Mouse (Mus musculus) stomach, embryonic 16.5 days (tissue): Measurements from ENCODE around the gene Ppm1h. TPM values are rescaled to one million over a fixed set of nuclear protein-coding genes. Genes with fewer than 3 reads are reported as not detected.

Experiments used
- ATAC-seq: fragments of 200-750 bp; cut with Nextera tagmentation; 2 replicates; pipeline ENCODE4 v1.8.0; 2017; ENCODE audit warnings: moderate number of reproducible peaks, moderate TSS enrichment; ENCODE audit not compliant: insufficient read depth, low FRiP score
- H3K27ac ChIP-seq: fragments of 300-500 bp; sonication (generic); 2 replicates; pipeline ENCODE4 v1.5.1; 2014; ENCODE audit warnings: low read length
- H3K27me3 ChIP-seq: fragments of 300-500 bp; sonication (generic); 2 replicates; pipeline ENCODE4 v1.6.1; 2014; ENCODE audit warnings: low read length, control low read depth, mixed read lengths; ENCODE audit not compliant: control insufficient read depth, insufficient read depth
- H3K36me3 ChIP-seq: fragments of 300-500 bp; sonication (generic); 2 replicates; pipeline ENCODE4 v1.6.1; 2014; ENCODE audit warnings: low read length; ENCODE audit not compliant: control insufficient read depth, insufficient read depth
- H3K4me1 ChIP-seq: fragments of 300-500 bp; sonication (generic); 2 replicates; pipeline ENCODE4 v1.6.1; 2014; ENCODE audit warnings: low read length, control low read depth, mixed read lengths; ENCODE audit not compliant: control insufficient read depth, insufficient read depth
- H3K4me2 ChIP-seq: fragments of 300-500 bp; sonication (generic); 2 replicates; pipeline ENCODE4 v1.6.1; 2014; ENCODE audit warnings: low read depth, low read length, mixed read lengths
- H3K4me3 ChIP-seq: fragments of 300-500 bp; sonication (generic); replicated peaks from 2 replicates; pipeline ENCODE4 v1.5.1; 2014; ENCODE audit warnings: mild to moderate bottlenecking, low read length
- H3K9ac ChIP-seq: fragments of 300-500 bp; sonication (generic); 2 replicates; pipeline ENCODE4 v1.6.1; 2014; ENCODE audit warnings: low read length
- H3K9me3 ChIP-seq: fragments of 300-500 bp; sonication (generic); replicated peaks from 2 replicates; pipeline ENCODE4 v1.6.1; 2016; ENCODE audit warnings: low read length, control low read depth; ENCODE audit not compliant: control insufficient read depth
- WGBS: fragments of 180-500 bp; shearing (Covaris S2); extraction: QIAGEN DNeasy Blood & Tissue Kit; methylation state at CpG from one replicate; pipeline ENCODE4 v1.1.7; 2014; 5-methylcytosine and 5-hydroxymethylcytosine counted together
- polyA plus RNA-seq: library from polyadenylated mRNA; unstranded; fragments of >200 nt; fragmentation: Nextera tagmentation; extraction: Ambion mirVana; gene quantifications from 2 replicates; pipeline ENCODE4 v1.2.1, GENCODE M21; 2015

Ppm1h gene
- polyA plus RNA-seq, 1 experiment from 2014 or later = 10.3 TPM

DNA sequence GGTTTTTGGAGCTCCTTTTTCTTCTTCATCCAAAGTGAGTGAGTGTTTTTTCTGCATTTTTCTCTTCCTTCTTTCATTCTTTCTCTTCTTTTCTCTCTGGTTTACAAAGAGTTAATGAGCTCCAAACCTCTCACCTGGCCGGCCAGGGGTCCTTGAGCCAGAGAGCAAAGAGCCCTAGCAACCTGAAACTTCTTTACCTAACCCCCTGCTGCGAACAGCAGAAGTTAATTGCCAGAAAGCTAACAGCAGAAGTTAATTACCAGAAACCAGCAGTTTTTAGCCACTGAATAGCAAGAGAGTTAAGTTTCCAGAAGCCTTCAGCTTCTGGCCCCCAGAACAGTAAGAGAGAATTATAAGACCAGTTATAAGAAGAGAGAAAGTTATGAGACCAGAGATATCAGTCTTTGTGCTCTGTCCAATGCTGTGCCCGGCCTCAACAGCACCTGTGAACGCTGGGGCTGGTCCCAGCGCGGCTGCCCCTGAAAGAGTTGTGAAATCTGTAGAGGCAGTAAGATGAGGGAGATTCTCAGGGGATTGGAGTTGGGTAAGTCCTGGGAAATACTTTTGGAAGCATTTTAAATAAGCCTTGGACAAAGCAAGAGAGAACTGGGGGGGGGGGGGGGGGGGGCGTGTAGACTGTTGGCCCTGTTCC, 78.4 kb downstream of the Ppm1h start:
- Histone ChIP-seq H3K9ac (no peak overlapping the region), H3K27me3 (no peaks in the 10 kb centered on the region), H3K4me3 (no peak overlapping the region), H3K4me1 (peaks cover 4% of the 10 kb centered on the region; the same call in 1 of the 2 replicates), H3K36me3 (no peaks in the 10 kb centered on the region), H3K9me3 (no peaks in the 10 kb centered on the region), H3K4me2 (no peak overlapping the region), H3K27ac (no peak overlapping the region)
- ATAC-seq = no peak
- 32% methylated on average over 7 of the region's 7 CpGs for WGBS

DNA sequence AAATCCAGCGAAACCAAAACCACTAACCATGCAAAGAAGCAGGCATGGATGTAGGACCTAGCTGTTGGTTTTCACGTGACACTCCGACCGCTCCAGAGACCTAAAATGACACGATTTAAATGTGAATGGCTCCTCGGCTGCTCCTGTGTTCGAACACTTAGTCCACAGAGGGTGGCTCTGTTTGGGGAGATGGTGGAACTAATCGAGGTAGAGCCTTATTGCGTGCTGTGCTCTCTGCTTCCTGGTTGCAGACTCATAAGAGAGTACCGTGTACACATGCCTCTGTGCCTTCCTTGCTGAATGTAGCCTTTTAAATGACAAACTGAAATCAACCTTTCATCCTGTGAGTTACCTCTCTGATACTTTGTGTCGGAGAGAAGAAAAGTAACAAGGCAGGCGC, 79.2 kb downstream of the Ppm1h start:
- Histone ChIP-seq H3K4me1 (peaks cover 4% of the 10 kb centered on the region; the same call in 1 of the 2 replicates), H3K4me2 (no peak overlapping the region), H3K27me3 (no peaks in the 10 kb centered on the region), H3K4me3 (no peak overlapping the region), H3K27ac (0 out of 2 replicates have a peak overlapping the region, but pooled peaks have one; percentile 6), H3K9me3 (no peaks in the 10 kb centered on the region), H3K36me3 (no peaks in the 10 kb centered on the region), H3K9ac (no peak overlapping the region)
- ATAC-seq = no peak
- 80% methylated on average over 12 of the region's 12 CpGs for WGBS

DNA sequence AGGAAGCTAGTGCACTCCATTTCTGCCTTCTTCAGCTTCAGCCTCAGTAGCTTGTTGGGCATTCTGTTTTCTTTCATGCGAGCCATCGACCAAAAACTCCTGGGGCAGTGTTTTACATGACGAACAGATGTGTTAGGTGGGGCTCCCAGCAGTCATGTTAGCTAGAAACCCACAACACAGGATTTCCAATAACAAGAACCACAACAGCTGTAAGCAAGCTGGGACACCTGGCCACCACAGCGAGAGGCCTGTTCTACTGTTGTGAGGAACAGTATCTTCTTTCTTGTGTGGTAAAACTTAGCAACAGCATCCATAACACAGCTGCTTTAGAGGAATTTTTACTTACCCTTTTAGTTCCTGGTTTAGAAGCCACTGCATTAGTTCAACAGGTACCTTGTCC, 79.8 kb downstream of the Ppm1h start:
- Histone ChIP-seq H3K27me3 (no peaks in the 10 kb centered on the region), H3K4me3 (no peak overlapping the region), H3K4me1 (peaks cover 4% of the 10 kb centered on the region; the same call in 1 of the 2 replicates), H3K4me2 (no peak overlapping the region), H3K36me3 (no peaks in the 10 kb centered on the region), H3K9ac (no peak overlapping the region), H3K9me3 (no peaks in the 10 kb centered on the region), H3K27ac (no peak overlapping the region)
- WGBS = 66% methylated on average over 4 of the region's 4 CpGs
- ATAC-seq = no peak

DNA sequence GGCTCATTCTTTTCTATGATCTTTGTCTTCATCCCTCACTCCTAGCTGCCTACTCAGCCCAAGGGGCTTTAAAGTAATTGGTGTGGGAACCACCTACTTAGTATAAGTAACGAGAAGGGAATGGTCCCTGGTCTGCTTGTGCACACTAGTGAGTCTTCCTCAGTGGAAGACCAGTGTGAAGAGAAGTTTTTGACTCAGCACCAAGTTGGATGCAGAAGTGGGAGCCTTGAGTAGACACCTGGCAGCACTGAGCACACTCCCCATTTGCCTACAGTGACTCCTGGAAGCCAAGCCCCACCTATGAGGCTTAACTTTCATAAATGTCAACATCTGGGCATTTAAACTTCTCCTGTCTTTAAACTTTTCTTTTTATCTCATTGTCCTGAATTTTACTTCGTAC, 81.2 kb downstream of the Ppm1h start:
- no peak for ATAC-seq
- 0 out of 2 replicates have a peak, but pooled peaks cover 4% of the 10 kb centered on the region for H3K4me1 ChIP-seq

DNA sequence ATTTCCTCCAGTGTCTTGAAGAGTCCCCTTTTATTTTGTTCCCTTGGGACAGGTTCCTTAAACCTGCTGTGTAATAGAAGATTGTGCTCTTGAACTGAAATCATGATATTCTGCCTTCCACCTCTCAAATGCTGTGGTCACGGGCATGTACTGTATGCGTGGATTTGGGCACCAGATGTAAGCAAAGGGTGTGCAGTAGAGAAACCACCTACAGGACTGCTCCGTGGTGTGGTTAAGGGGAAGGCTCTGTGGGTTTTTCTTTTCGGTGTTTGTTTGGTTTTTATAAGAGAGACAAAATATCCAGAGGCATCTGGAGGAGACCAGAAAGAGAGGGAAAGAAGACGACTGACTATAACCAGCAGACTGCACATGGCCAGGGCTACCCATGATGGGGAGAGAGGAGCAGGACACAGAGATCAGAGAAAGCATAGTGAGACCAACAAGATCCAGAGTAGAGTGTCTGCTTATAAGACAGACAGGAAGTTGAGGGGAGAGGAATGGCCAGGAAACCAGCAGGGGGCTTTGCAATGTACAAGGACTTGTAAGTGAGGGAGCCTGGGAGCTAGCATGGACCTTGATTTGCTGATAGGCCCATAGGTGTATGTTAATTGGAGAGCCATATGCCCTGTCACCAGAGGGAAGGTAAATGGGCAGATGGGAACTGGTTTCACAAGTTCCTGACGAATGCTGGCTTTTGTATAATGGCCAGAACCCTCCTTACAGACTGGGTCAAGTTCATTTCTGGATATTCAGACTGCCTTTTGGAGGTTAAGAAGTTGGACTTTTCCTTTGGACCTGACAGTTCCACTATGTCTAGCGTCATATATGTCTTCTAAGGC, 82.1 kb downstream of the Ppm1h start:
- no peaks in the 10 kb centered on the region for H3K27me3 ChIP-seq
- ATAC-seq = no peak
- 72% methylated on average over 7 of the region's 7 CpGs for WGBS
- H3K9ac ChIP-seq = no peak overlapping the region
- 0 out of 2 replicates have a peak, but pooled peaks cover 4% of the 10 kb centered on the region for H3K4me1 ChIP-seq
- H3K4me2 ChIP-seq = no peak overlapping the region
- H3K9me3 ChIP-seq = no peaks in the 10 kb centered on the region
- H3K4me3 ChIP-seq = no peak overlapping the region
- H3K36me3 ChIP-seq = no peaks in the 10 kb centered on the region
- no peak overlapping the region for H3K27ac ChIP-seq

More for the DNA sequence above, 81.2 kb downstream of the Ppm1h start:
- Histone ChIP-seq H3K27me3 (no peaks in the 10 kb centered on the region), H3K36me3 (no peaks in the 10 kb centered on the region), H3K27ac (no peak overlapping the region), H3K9ac (no peak overlapping the region), H3K4me3 (no peak overlapping the region), H3K4me2 (no peak overlapping the region), H3K9me3 (no peaks in the 10 kb centered on the region)
- WGBS = 82% methylated on average over 2 of the region's 2 CpGs

DNA sequence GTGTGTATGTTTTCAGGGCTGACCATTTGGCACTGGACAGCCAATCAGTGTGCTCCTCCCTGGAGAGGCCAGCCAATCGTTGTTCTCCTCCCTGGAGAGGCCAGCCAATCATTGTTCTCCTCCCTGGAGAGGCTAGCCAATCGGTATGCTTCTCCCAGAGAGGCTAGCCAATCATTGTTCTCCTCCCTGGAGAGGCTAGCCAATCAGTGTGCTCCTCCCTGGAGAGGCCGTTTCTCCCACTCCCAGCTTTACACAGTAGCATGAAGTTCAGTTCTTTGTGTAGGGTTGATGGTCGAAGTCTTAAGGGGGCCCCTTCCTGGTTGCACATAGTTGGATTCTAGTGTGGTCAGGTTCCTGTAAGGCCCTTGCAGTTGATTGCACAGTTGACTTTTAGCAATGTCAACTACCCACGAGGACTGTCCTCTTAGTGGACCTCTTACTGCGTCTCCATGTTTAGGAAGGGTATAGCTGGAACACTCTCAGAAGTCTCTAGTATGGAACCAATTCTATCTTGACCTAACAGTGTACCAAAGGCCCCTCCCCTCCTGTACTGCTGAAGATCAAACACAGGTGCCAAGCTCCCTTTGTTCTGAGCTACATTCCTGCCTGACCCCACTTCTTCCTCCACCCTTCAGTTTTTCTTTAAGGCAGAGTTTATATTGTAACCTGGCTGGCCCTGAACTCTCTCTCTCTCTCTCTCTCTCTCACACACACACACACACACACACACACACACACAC, 84.4 kb downstream of the Ppm1h start:
- H3K9me3 ChIP-seq = no peaks in the 10 kb centered on the region
- 70% methylated on average over 6 of the region's 6 CpGs for WGBS
- no peaks in the 10 kb centered on the region for H3K36me3 ChIP-seq
- H3K9ac ChIP-seq = no peak overlapping the region
- no peak overlapping the region for H3K4me2 ChIP-seq
- no peak overlapping the region for H3K27ac ChIP-seq
- ATAC-seq = peak; percentile 74
- H3K4me1 ChIP-seq = 0 out of 2 replicates have a peak, but pooled peaks cover 4% of the 10 kb centered on the region
- no peak overlapping the region for H3K4me3 ChIP-seq
- H3K27me3 ChIP-seq = no peaks in the 10 kb centered on the region

DNA sequence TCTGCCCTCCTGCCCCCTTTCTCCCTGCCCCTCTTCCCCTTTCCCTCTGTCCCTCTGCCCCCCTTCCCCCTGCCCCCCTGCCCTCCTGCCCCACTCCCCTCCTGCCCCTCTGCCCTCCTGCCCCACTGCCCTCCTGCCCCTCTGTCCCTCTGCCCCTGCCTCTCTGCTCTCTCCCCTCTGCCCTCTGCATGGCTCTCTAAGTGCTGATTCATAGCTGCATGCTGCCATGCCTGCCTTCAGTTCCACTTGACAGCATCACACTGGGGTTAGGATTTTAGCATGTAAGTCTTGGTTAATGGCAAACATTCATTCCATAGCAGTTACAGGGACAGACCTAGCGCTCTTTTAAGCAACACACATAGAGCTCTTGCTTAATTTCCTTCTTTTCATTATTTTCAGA, 85.0 kb downstream of the Ppm1h start:
- H3K4me1 ChIP-seq = 0 out of 2 replicates have a peak, but pooled peaks cover 4% of the 10 kb centered on the region
- ATAC-seq = no peak
- H3K9me3 ChIP-seq = no peaks in the 10 kb centered on the region
- no peaks in the 10 kb centered on the region for H3K36me3 ChIP-seq
- H3K4me2 ChIP-seq = no peak overlapping the region
- H3K9ac ChIP-seq = no peak overlapping the region
- H3K4me3 ChIP-seq = no peak overlapping the region
- H3K27me3 ChIP-seq = no peaks in the 10 kb centered on the region
- WGBS = 85% methylated on average over 1 of the region's 1 CpGs
- no peak overlapping the region for H3K27ac ChIP-seq

DNA sequence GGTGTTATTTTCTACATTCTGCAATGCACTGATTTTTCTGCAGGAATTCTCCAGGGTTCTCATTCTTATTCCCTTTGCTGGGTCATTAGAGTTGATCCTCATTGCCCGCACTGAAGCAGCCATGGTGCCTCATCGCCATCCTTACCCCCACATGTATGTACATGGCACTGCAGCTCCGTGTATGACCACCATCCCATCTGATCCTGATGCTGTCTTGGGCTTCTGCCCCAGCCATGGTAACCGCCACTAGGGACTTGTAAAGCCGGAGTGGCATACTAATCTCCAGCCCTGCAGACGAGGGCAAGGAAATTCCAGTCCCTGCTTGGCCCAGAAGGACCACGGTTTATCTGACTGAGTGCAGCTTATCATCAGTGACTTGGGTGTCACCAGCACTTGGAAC, 86.1 kb downstream of the Ppm1h start:
- H3K27ac ChIP-seq = no peak overlapping the region
- WGBS = 68% methylated on average over 7 of the region's 7 CpGs

More for the DNA sequence above, 86.1 kb downstream of the Ppm1h start:
- Histone ChIP-seq H3K4me1 (0 out of 2 replicates have a peak, but pooled peaks cover 7% of the 10 kb centered on the region), H3K27me3 (no peaks in the 10 kb centered on the region), H3K9me3 (no peaks in the 10 kb centered on the region), H3K4me3 (no peak overlapping the region), H3K36me3 (no peaks in the 10 kb centered on the region), H3K4me2 (no peak overlapping the region), H3K9ac (no peak overlapping the region)
- ATAC-seq = no peak
